Mouse (Mus musculus): ENCODE results near the gene Pex16. TPM values are rescaled to one million over a fixed set of nuclear protein-coding genes. Genes with fewer than 3 reads are reported as not detected.
A peak's percentile ranks its signal among the peaks of the same experiment; 100 is the strongest.

Pex16 gene
- polyA plus RNA-seq, 1 experiment from 2014 or later: 17.3 TPM

DNA sequence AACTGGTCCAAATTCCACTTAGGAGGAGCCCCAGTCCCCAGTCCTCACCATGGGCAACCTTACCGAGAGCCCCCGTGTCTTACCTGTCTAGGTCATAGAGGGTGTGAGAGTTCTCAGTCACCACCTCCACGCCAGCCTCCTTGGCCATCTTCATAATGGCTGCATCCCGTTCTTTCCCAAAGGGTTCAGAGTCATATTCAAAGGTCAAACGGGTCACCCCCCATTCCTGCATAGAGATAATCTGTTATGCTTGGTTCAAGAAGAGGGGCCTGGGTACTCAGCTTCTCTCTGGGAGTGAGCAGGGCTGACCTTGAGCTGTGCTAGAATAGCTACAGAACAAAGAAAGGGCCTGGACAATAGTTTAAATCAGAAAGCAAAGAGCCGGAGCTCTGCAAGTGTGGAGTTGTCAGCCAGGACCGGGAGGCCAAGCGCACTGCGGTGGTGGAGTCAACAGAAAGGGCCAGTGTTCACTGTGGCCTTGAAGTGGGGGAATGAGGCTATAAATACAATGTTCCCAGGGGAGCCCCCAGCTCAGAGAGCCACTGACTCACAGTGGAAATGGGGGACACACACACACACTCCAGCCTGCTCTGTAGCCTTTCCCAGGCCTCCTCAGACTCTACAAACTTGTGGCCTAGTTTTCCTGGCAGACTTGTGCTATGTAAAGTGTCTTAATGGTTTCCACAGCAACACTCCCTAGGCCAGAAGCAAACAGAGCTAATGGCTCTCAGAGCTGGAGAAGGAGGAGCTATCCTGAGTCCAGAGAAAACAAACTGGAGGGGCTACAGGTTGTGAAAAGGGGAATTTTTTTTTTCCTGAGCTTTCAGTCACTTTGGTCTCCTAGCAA is 50.2 kb downstream of the Pex16 start:
- H3K36me3 ChIP-seq: peaks cover 58% of the 10 kb centered on the region
- H3K27me3 ChIP-seq (replicated peaks): no peaks in the 10 kb centered on the region
- WGBS: 67% methylated on average over 9 of the region's 9 CpGs
- peak overlapping the region; percentile 21; the same call in 1 of the 2 replicates for H3K4me2 ChIP-seq
- H3K4me1 ChIP-seq: peaks cover 73% of the 10 kb centered on the region
- no peaks in the 10 kb centered on the region for H3K9me3 ChIP-seq
- peak overlapping the region; percentile 60 for H3K9ac ChIP-seq
- H3K4me3 ChIP-seq: no peak overlapping the region
- peak overlapping the region; percentile 94 for H3K27ac ChIP-seq (replicated peaks)
- ATAC-seq (ENCODE audit: extremely low read depth, insufficient number of reproducible peaks, low FRiP score, low TSS enrichment): no peak

- no peaks in the 10 kb centered on the region for H3K27me3 ChIP-seq (replicated peaks)
- H3K4me2 ChIP-seq: peak overlapping the region; percentile 21; the same call in 1 of the 2 replicates
- WGBS: 88% methylated on average over 4 of the region's 4 CpGs
- ATAC-seq (ENCODE audit: extremely low read depth, insufficient number of reproducible peaks, low FRiP score, low TSS enrichment): no peak
- H3K4me3 ChIP-seq: no peak overlapping the region
- H3K27ac ChIP-seq (replicated peaks): peak overlapping the region; percentile 94
- H3K36me3 ChIP-seq: peaks cover 52% of the 10 kb centered on the region
- peaks cover 80% of the 10 kb centered on the region for H3K4me1 ChIP-seq
- no peaks in the 10 kb centered on the region for H3K9me3 ChIP-seq
- peak overlapping the region; percentile 60 for H3K9ac ChIP-seq
These were observed 50.9 kb downstream of the Pex16 start for GRCm38 (mm10) chr2:92425366-92425765.

GRCm38 (mm10) chr2:92426426-92426825 is 52.0 kb downstream of the Pex16 start:
- Histone ChIP-seq H3K4me3 (no peak overlapping the region), H3K4me1 (peaks cover 91% of the 10 kb centered on the region), H3K9ac (no peak overlapping the region; the same call in 1 of the 2 replicates), H3K4me2 (no peak overlapping the region), H3K27me3 (replicated peaks) (no peaks in the 10 kb centered on the region), H3K36me3 (peaks cover 41% of the 10 kb centered on the region), H3K27ac (replicated peaks) (peak overlapping the region; percentile 94), H3K9me3 (no peaks in the 10 kb centered on the region)
- 65% methylated on average over 3 of the region's 3 CpGs for WGBS
- ATAC-seq (ENCODE audit: extremely low read depth, insufficient number of reproducible peaks, low FRiP score, low TSS enrichment): no peak

DNA sequence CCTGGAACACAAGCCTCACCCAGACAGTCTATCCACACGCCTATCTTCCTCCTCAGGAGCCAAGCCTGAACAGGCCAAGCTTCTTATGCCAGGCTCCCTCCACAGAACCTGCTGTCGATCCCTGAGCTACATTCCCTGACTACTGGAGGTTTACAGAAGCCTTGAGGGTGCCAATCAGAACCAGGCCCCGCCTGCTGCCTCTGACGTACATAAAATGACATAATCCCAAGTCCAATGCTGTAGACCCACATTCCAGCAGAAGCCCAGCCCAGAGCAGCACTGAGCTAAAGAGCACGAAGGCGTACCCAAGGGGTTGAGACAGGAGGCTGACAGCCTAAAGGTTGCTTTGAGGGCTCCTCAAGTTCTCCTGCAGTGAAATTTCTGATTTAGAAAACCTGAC is 53.4 kb downstream of the Pex16 start:
- WGBS: 38% methylated on average over 6 of the region's 6 CpGs
- no peak overlapping the region for H3K4me3 ChIP-seq
- H3K9me3 ChIP-seq: no peaks in the 10 kb centered on the region
- H3K4me1 ChIP-seq: peaks cover 100% of the 10 kb centered on the region
- 0 out of 2 replicates have a peak overlapping the region, but pooled peaks have one; percentile 4 for H3K4me2 ChIP-seq
- peak overlapping the region; percentile 37; the same call in 1 of the 2 replicates for H3K9ac ChIP-seq
- no peaks in the 10 kb centered on the region for H3K27me3 ChIP-seq (replicated peaks)
- H3K36me3 ChIP-seq: peaks cover 26% of the 10 kb centered on the region
- peak; percentile 26; the same call in 1 of the 2 replicates for ATAC-seq (ENCODE audit: extremely low read depth, insufficient number of reproducible peaks, low FRiP score, low TSS enrichment)
- peak overlapping the region; percentile 55 for H3K27ac ChIP-seq (replicated peaks)

GRCm38 (mm10) chr2:92430089-92430488 is 55.6 kb downstream of the Pex16 start:
- H3K36me3 ChIP-seq: peaks cover 9% of the 10 kb centered on the region
- no peak overlapping the region for H3K4me3 ChIP-seq
- no peak overlapping the region for H3K27ac ChIP-seq (replicated peaks)
- 59% methylated on average over 2 of the region's 2 CpGs for WGBS
- peak overlapping the region; percentile 48 for H3K9ac ChIP-seq
- peaks cover 93% of the 10 kb centered on the region for H3K4me1 ChIP-seq
- ATAC-seq (ENCODE audit: extremely low read depth, insufficient number of reproducible peaks, low FRiP score, low TSS enrichment): no peak
- H3K4me2 ChIP-seq: no peak overlapping the region
- no peaks in the 10 kb centered on the region for H3K9me3 ChIP-seq
- peaks cover 5% of the 10 kb centered on the region for H3K27me3 ChIP-seq (replicated peaks)

Small RNA genes within 50 kb of the gene (microRNA-seq; reads per million reads assigned to microRNA genes)
- gene Mir7000: not detected

Other genes starting within 250 kb of the Pex16 start
- gene Large2, start 193 bp downstream of the Pex16 start, polyA plus RNA-seq (2015; fragmentation: Nextera tagmentation; extraction: Ambion mirVana): 1.8 and 2.3 TPM in 2 replicates
- gene 1700029I15Rik, start 7.9 kb downstream of the Pex16 start, polyA plus RNA-seq (2015; fragmentation: Nextera tagmentation; extraction: Ambion mirVana): 0.62 and 1.2 TPM in 2 replicates
- gene Mapk8ip1, start 26.6 kb downstream of the Pex16 start, polyA plus RNA-seq (2015; fragmentation: Nextera tagmentation; extraction: Ambion mirVana): 6.5 and 7.5 TPM in 2 replicates
- 18.6 and 19.0 TPM in 2 replicates for gene Cry2, start 59.4 kb downstream of the Pex16 start, polyA plus RNA-seq (2015; fragmentation: Nextera tagmentation; extraction: Ambion mirVana)
- gene Slc35c1, start 85.9 kb downstream of the Pex16 start, polyA plus RNA-seq (2015; fragmentation: Nextera tagmentation; extraction: Ambion mirVana): 7.7 and 8.9 TPM in 2 replicates
- gene Chst1, start 225.0 kb downstream of the Pex16 start, polyA plus RNA-seq (2015; fragmentation: Nextera tagmentation; extraction: Ambion mirVana): 2.0 and 2.1 TPM in 2 replicates

All from heart, embryonic 13.5 days (tissue).